Mouse (Mus musculus) ovary, adult 10 weeks (tissue): ENCODE measurements around the gene Gm21118. TPM values are rescaled to one million over a fixed set of nuclear protein-coding genes. Genes with fewer than 3 reads are reported as not detected.

ENCODE experiments used
- polyA plus RNA-seq: library from polyadenylated mRNA; stranded (reverse); fragments of 350-450 nt; fragmentation: Illumina TruSeq; extraction: RNeasy Lipid Tissue Mini Kit (QIAGEN cat#74804); gene quantifications from one replicate; pipeline ENCODE4 v1.2.3, GENCODE M21; 2014

The Gm21118 gene
- polyA plus RNA-seq: not detected

GRCm38 (mm10) chrY:70273542-70273941 is at the start of gene Gm21118:
Gm21118 (minus strand) TSS chrY:70273642.

GRCm38 (mm10) chrY:70303187-70303586 is 29.7 kb upstream of the Gm21118 start, which contains the start of the genes Gm29423 and Gm29644:
Gm29423 (minus strand) TSS chrY:70303287.
Gm29644 (minus strand) TSS chrY:70303343.

Other genes with a start within 250 kb of the Gm21118 start
- not detected for gene Gm29423, start 29.6 kb upstream of the Gm21118 start, polyA plus RNA-seq
- gene Gm29644, start 29.7 kb upstream of the Gm21118 start, polyA plus RNA-seq: not detected
- gene Gm20888, start 168.2 kb upstream of the Gm21118 start, polyA plus RNA-seq: not detected